Mouse (Mus musculus) stomach, embryonic 16.5 days (tissue): ENCODE data around the gene Klf12. TPM values are rescaled to one million over a fixed set of nuclear protein-coding genes. Genes with fewer than 3 reads are reported as not detected.

ENCODE experiments used
- ATAC-seq: fragments of 200-750 bp; cut with Nextera tagmentation; 2 replicates; pipeline ENCODE4 v1.8.0; 2017; ENCODE audit warnings: moderate number of reproducible peaks, moderate TSS enrichment; ENCODE audit not compliant: insufficient read depth, low FRiP score
- H3K27ac ChIP-seq: fragments of 300-500 bp; sonication (generic); 2 replicates; pipeline ENCODE4 v1.5.1; 2014; ENCODE audit warnings: low read length
- H3K27me3 ChIP-seq: fragments of 300-500 bp; sonication (generic); 2 replicates; pipeline ENCODE4 v1.6.1; 2014; ENCODE audit warnings: low read length, control low read depth, mixed read lengths; ENCODE audit not compliant: control insufficient read depth, insufficient read depth
- H3K36me3 ChIP-seq: fragments of 300-500 bp; sonication (generic); 2 replicates; pipeline ENCODE4 v1.6.1; 2014; ENCODE audit warnings: low read length; ENCODE audit not compliant: control insufficient read depth, insufficient read depth
- H3K4me1 ChIP-seq: fragments of 300-500 bp; sonication (generic); 2 replicates; pipeline ENCODE4 v1.6.1; 2014; ENCODE audit warnings: low read length, control low read depth, mixed read lengths; ENCODE audit not compliant: control insufficient read depth, insufficient read depth
- H3K4me2 ChIP-seq: fragments of 300-500 bp; sonication (generic); 2 replicates; pipeline ENCODE4 v1.6.1; 2014; ENCODE audit warnings: low read depth, low read length, mixed read lengths
- H3K4me3 ChIP-seq: fragments of 300-500 bp; sonication (generic); replicated peaks from 2 replicates; pipeline ENCODE4 v1.5.1; 2014; ENCODE audit warnings: mild to moderate bottlenecking, low read length
- H3K9ac ChIP-seq: fragments of 300-500 bp; sonication (generic); 2 replicates; pipeline ENCODE4 v1.6.1; 2014; ENCODE audit warnings: low read length
- H3K9me3 ChIP-seq: fragments of 300-500 bp; sonication (generic); replicated peaks from 2 replicates; pipeline ENCODE4 v1.6.1; 2016; ENCODE audit warnings: low read length, control low read depth; ENCODE audit not compliant: control insufficient read depth
- WGBS: fragments of 180-500 bp; shearing (Covaris S2); extraction: QIAGEN DNeasy Blood & Tissue Kit; methylation state at CpG from one replicate; pipeline ENCODE4 v1.1.7; 2014; 5-methylcytosine and 5-hydroxymethylcytosine counted together
- polyA plus RNA-seq: library from polyadenylated mRNA; unstranded; fragments of >200 nt; fragmentation: Nextera tagmentation; extraction: Ambion mirVana; gene quantifications from 2 replicates; pipeline ENCODE4 v1.2.1, GENCODE M21; 2015

Gene Klf12
- polyA plus RNA-seq, 1 experiment from 2014 or later: 14.4 TPM

GRCm38 (mm10) chr14:99967920-99968319 lies 316.6 kb downstream of the Klf12 start:
- Histone ChIP-seq H3K9me3 (no peaks in the 10 kb centered on the region), H3K4me3 (no peak overlapping the region), H3K27me3 (no peaks in the 10 kb centered on the region), H3K9ac (no peak overlapping the region), H3K4me1 (peaks cover 7% of the 10 kb centered on the region), H3K27ac (no peak overlapping the region), H3K4me2 (no peak overlapping the region), H3K36me3 (no peaks in the 10 kb centered on the region)
- no peak for ATAC-seq
- WGBS: 65% methylated on average over 4 of the region's 4 CpGs

DNA sequence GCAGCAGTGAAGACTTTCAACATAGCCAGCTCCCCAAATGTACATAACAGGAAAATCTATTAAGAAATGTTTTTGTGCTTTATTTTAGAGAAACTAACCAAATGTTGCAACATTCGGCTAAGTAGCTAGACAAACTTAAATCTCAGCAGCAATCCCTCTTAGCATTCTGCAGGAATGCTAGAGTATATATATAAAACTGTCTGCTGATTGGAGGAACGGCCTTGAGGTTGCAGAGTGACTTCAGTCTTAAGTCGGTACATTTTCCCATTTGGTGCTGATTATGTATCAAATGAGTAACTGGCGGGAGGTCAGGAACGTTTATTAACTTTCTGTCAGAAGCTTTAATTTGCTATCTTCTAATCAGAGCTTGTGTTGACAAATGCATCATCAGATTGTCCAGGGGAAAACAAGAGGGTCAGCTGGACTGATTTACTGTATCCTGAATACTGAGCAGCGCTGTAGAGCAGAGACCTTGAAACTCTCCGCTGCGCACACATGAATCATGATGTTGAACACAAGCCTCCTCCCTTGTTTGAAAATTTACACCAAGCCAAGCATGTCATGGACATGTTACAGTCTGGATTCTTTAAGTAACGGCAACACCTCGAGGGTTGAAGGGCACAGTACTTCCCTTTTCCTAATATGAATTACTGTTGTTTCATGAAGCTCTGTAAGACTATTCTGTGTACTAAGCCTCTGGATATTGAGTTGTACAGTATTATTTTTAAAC lies 323.8 kb downstream of the Klf12 start:
- H3K4me3 ChIP-seq: no peak overlapping the region
- WGBS: 66% methylated on average over 10 of the region's 10 CpGs

GRCm38 (mm10) chr14:99955133-99955532 lies 329.3 kb downstream of the Klf12 start:
- Histone ChIP-seq H3K27me3 (no peaks in the 10 kb centered on the region), H3K9me3 (no peaks in the 10 kb centered on the region), H3K4me1 (no peaks in the 10 kb centered on the region), H3K9ac (no peak overlapping the region), H3K4me2 (no peak overlapping the region), H3K36me3 (no peaks in the 10 kb centered on the region), H3K27ac (no peak overlapping the region), H3K4me3 (no peak overlapping the region)
- ATAC-seq: no peak
- 78% methylated on average over 4 of the region's 4 CpGs for WGBS

More for the DNA sequence above, 323.8 kb downstream of the Klf12 start:
- Histone ChIP-seq H3K27ac (peak overlapping the region; percentile 10; the same call in 1 of the 2 replicates), H3K36me3 (no peaks in the 10 kb centered on the region), H3K4me1 (no peaks in the 10 kb centered on the region), H3K9ac (no peak overlapping the region), H3K4me2 (no peak overlapping the region), H3K27me3 (no peaks in the 10 kb centered on the region), H3K9me3 (no peaks in the 10 kb centered on the region)
- no peak for ATAC-seq

GRCm38 (mm10) chr14:99944221-99945108 lies 340.0 kb downstream of the Klf12 start:
- Histone ChIP-seq H3K4me3 (no peak overlapping the region), H3K36me3 (no peaks in the 10 kb centered on the region), H3K9ac (no peak overlapping the region), H3K27me3 (no peaks in the 10 kb centered on the region), H3K4me2 (no peak overlapping the region), H3K27ac (no peak overlapping the region), H3K9me3 (no peaks in the 10 kb centered on the region), H3K4me1 (peaks cover 15% of the 10 kb centered on the region)
- ATAC-seq: no peak
- 74% methylated on average over 17 of the region's 17 CpGs for WGBS

DNA sequence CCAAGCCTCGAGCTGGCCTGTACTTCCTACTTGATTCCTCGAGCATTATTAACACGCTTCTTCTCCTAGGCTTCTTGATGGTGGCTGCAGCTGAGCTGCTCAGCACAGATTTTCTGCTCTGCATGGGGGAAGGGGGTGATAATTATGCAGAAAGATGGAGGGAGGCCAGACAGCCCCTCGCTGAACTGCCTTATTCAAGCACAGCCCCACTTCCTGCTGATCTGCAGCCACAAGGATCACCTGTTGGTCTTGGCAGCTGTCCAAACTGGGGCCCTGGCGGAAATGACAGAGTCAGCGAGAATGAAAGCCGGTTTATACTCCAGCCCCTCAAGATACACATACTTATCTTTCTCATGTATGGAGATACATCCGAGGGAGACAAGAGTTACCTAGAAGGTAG lies 341.3 kb downstream of the Klf12 start:
- 9% methylated on average over 8 of the region's 8 CpGs for WGBS
- no peak overlapping the region for H3K4me3 ChIP-seq
- H3K4me1 ChIP-seq: peaks cover 15% of the 10 kb centered on the region
- peak overlapping the region; percentile 35; the same call in 1 of the 2 replicates for H3K4me2 ChIP-seq
- H3K36me3 ChIP-seq: no peaks in the 10 kb centered on the region
- peak; percentile 89 for ATAC-seq
- H3K9me3 ChIP-seq: no peaks in the 10 kb centered on the region
- H3K27ac ChIP-seq: peak overlapping the region; percentile 25
- no peak overlapping the region for H3K9ac ChIP-seq
- no peaks in the 10 kb centered on the region for H3K27me3 ChIP-seq

DNA sequence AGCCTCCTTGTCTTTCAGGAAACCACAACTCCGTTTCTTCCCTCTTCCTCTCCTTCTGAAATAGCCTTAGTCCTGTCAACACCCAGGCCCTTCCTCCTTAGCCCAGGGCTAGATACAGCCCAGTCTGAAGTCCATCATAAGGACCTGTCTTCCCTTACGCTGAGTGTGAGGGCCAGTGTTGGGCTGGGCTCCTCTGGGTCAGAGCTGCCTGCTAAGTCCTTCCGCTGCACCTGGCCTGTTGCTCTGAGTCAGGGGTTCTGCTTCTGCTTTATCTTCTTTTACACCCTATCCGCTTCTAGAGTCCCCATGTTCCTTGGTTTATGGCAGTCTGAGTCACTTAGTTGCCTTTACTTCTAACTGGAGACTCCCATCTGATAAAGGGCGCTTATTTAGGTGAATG lies 351.0 kb downstream of the Klf12 start:
- ATAC-seq: peak; percentile 25; the same call in 1 of the 2 replicates
- WGBS: 74% methylated on average over 5 of the region's 5 CpGs
- Histone ChIP-seq H3K9me3 (no peaks in the 10 kb centered on the region), H3K27me3 (no peaks in the 10 kb centered on the region), H3K4me3 (no peak overlapping the region), H3K27ac (no peak overlapping the region), H3K4me1 (no peaks in the 10 kb centered on the region), H3K9ac (no peak overlapping the region), H3K36me3 (no peaks in the 10 kb centered on the region), H3K4me2 (no peak overlapping the region)

GRCm38 (mm10) chr14:99931879-99932278 lies 352.6 kb downstream of the Klf12 start:
- Histone ChIP-seq H3K27ac (no peak overlapping the region), H3K4me1 (no peaks in the 10 kb centered on the region), H3K4me3 (no peak overlapping the region), H3K36me3 (no peaks in the 10 kb centered on the region), H3K27me3 (no peaks in the 10 kb centered on the region), H3K4me2 (no peak overlapping the region), H3K9me3 (no peaks in the 10 kb centered on the region), H3K9ac (no peak overlapping the region)
- ATAC-seq: no peak
- 5% methylated on average over 4 of the region's 4 CpGs for WGBS

GRCm38 (mm10) chr14:99911912-99912311 lies 372.6 kb downstream of the Klf12 start:
- H3K4me2 ChIP-seq: no peak overlapping the region
- no peak overlapping the region for H3K27ac ChIP-seq
- H3K9ac ChIP-seq: no peak overlapping the region
- ATAC-seq: no peak
- no peaks in the 10 kb centered on the region for H3K4me1 ChIP-seq
- H3K27me3 ChIP-seq: no peaks in the 10 kb centered on the region
- no peaks in the 10 kb centered on the region for H3K9me3 ChIP-seq
- WGBS: 51% methylated on average over 3 of the region's 3 CpGs
- no peaks in the 10 kb centered on the region for H3K36me3 ChIP-seq
- no peak overlapping the region for H3K4me3 ChIP-seq

- no peaks in the 10 kb centered on the region for H3K9me3 ChIP-seq
- no peaks in the 10 kb centered on the region for H3K36me3 ChIP-seq
- H3K9ac ChIP-seq: no peak overlapping the region
- no peaks in the 10 kb centered on the region for H3K27me3 ChIP-seq
- H3K4me3 ChIP-seq: no peak overlapping the region
- WGBS: 73% methylated on average over 4 of the region's 5 CpGs
- no peak for ATAC-seq
- H3K4me2 ChIP-seq: no peak overlapping the region
- no peaks in the 10 kb centered on the region for H3K4me1 ChIP-seq
- H3K27ac ChIP-seq: no peak overlapping the region
These were observed 373.6 kb downstream of the Klf12 start for GRCm38 (mm10) chr14:99910876-99911275.
